Mouse (Mus musculus): ENCODE results near the gene Entpd1.

- TF ChIP-seq POLR2A (IDR thresholded peaks at IDR 0.05; ENCODE audit: borderline replicate concordance, insufficient read depth, low read length) (no peak), CTCF (IDR thresholded peaks at IDR 0.05; ENCODE audit: borderline replicate concordance, insufficient read depth, low read depth, low read length) (no peak)
Observed at GRCm38 (mm10) chr19:40693201-40693600, 81.0 kb downstream of the Entpd1 start.
